In the genomic region with DNA sequence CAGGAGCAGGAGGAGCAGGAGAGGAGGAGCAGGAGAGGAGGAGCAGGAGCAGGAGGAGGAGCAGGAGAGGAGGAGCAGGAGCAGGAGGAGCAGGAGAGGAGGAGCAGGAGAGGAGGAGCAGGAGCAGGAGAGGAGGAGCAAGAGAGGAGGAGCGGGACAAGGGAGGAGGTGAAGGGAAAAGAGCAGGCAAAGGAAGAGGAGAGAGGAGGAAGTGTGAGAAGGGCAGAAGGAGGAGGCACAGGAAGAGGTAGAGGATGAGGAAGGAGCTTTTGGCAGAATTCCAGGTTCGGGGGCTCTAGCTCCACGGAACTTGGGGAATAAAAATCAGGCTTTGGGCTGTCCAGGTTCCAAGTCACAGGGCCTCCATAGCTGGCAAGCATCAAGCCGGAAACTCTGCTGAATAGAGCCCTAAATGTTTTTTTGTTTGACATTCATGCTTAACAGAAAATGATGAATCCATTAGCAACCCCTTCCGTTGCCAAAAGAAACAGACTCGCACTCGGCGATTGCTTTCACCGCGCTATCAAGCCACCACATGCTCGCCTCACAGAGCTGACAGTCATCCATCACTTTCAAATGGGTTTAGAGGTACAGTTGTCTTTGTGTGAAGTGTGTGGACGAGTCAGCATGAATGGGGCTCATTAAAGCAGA, we compare ENCODE assay signal across 8 mouse cellular contexts.
DNase-seq lines count a peak whose midpoint lies in the region; ATAC-seq and TF ChIP-seq lines count a peak whose summit lies in the region.

No protein-coding gene starts in this region.

- H3K4me2 ChIP-seq in forebrain, embryonic 13.5 days = peak overlapping the region; percentile 45
- H3K4me2 ChIP-seq in intestine, embryonic 15.5 days (replicated peaks) = peak overlapping the region; percentile 29
- peak overlapping the region; percentile 39 for H3K4me2 ChIP-seq in limb, embryonic 12.5 days

- WGBS in cerebellum, adult 2 months = 7% methylated on average over 12 of the region's 12 CpGs
- WGBS in forebrain, embryonic 13.5 days = 14% methylated on average over 12 of the region's 12 CpGs
- 17% methylated on average over 12 of the region's 12 CpGs for WGBS in intestine, embryonic 15.5 days
- WGBS in limb, embryonic 12.5 days = 16% methylated on average over 12 of the region's 12 CpGs

- H3K9ac ChIP-seq in forebrain, embryonic 13.5 days = no peak overlapping the region
- no peak overlapping the region for H3K9ac ChIP-seq in intestine, embryonic 15.5 days
- H3K9ac ChIP-seq in limb, embryonic 12.5 days (replicated peaks) = no peak overlapping the region

- no peak for TF ChIP-seq CTCF in cerebellum, adult 2 months (IDR thresholded peaks at IDR 0.05; ENCODE audit: borderline replicate concordance, insufficient read depth, low read depth, low read length)

- no peaks in the 10 kb centered on the region for H3K27me3 ChIP-seq in cerebellum, adult 2 months (ENCODE audit: control insufficient read depth, insufficient read depth, low read length)
- 0 out of 2 replicates have a peak, but pooled peaks cover 6% of the 10 kb centered on the region for H3K27me3 ChIP-seq in forebrain, embryonic 13.5 days
- H3K27me3 ChIP-seq in intestine, embryonic 15.5 days (replicated peaks) = no peaks in the 10 kb centered on the region
- peaks cover 5% of the 10 kb centered on the region for H3K27me3 ChIP-seq in limb, embryonic 12.5 days

- H3K4me1 ChIP-seq in cerebellum, adult 2 months (ENCODE audit: control insufficient read depth, insufficient read depth, low read length) = no peaks in the 10 kb centered on the region
- peaks cover 28% of the 10 kb centered on the region for H3K4me1 ChIP-seq in forebrain, embryonic 13.5 days
- no peaks in the 10 kb centered on the region for H3K4me1 ChIP-seq in intestine, embryonic 15.5 days (replicated peaks)
- peaks cover 12% of the 10 kb centered on the region; the same call in 1 of the 2 replicates for H3K4me1 ChIP-seq in limb, embryonic 12.5 days (replicated peaks)

- peak; percentile 94 for ATAC-seq in forebrain, embryonic 13.5 days
- ATAC-seq in intestine, embryonic 15.5 days = peak; percentile 84
- ATAC-seq in limb, embryonic 12.5 days (ENCODE audit: insufficient number of reproducible peaks, insufficient read depth, low FRiP score, low TSS enrichment, low read depth) = no peak
- no peak for ATAC-seq in megakaryocyte progenitor cell, adult 5-6 weeks (replicated peaks; ENCODE audit: poor library complexity)

- DNase-seq in cerebellum, adult 2 months = peak; percentile 7 to 20
- no peak for DNase-seq in cerebellum, adult 11 months
- DNase-seq in R1 (ENCODE audit: low read depth, low spot score) = peak; percentile 27
- no peak for DNase-seq in thymus, postnatal 4 days

- no peaks in the 10 kb centered on the region for H3K36me3 ChIP-seq in forebrain, embryonic 13.5 days (ENCODE audit: poor library complexity, severe bottlenecking)
- H3K36me3 ChIP-seq in intestine, embryonic 15.5 days = no peaks in the 10 kb centered on the region
- no peaks in the 10 kb centered on the region for H3K36me3 ChIP-seq in limb, embryonic 12.5 days

- no peak for TF ChIP-seq POLR2A in cerebellum, adult 2 months (IDR thresholded peaks at IDR 0.05; ENCODE audit: borderline replicate concordance, insufficient read depth, low read length)

- H3K4me3 ChIP-seq in cerebellum, adult 2 months (replicated peaks; ENCODE audit: insufficient read depth, low read depth, low read length) = no peak overlapping the region
- peak overlapping the region; percentile 6; the same call in 1 of the 2 replicates for H3K4me3 ChIP-seq in forebrain, embryonic 13.5 days
- H3K4me3 ChIP-seq in intestine, embryonic 15.5 days (replicated peaks) = no peak overlapping the region
- no peak overlapping the region for H3K4me3 ChIP-seq in limb, embryonic 12.5 days (replicated peaks)

- no peak overlapping the region for H3K27ac ChIP-seq in cerebellum, adult 2 months (ENCODE audit: insufficient read depth, low read length)
- H3K27ac ChIP-seq in forebrain, embryonic 13.5 days = peak overlapping the region; percentile 59
- H3K27ac ChIP-seq in intestine, embryonic 15.5 days = no peak overlapping the region
- H3K27ac ChIP-seq in limb, embryonic 12.5 days = no peak overlapping the region

- no peaks in the 10 kb centered on the region for H3K9me3 ChIP-seq in forebrain, embryonic 13.5 days (replicated peaks)
- no peaks in the 10 kb centered on the region for H3K9me3 ChIP-seq in intestine, embryonic 15.5 days
- H3K9me3 ChIP-seq in limb, embryonic 12.5 days = no peaks in the 10 kb centered on the region

Comparison
In these comparisons a context has a peak if more than half of its experiments do, and no peak if none do; other contexts are left out.
1. DNase-seq: peak in cerebellum, adult 2 months (2 of 2) and R1 (single experiment); none in cerebellum, adult 11 months (single experiment) and thymus, postnatal 4 days (single experiment).
2. ATAC-seq: peak in forebrain, embryonic 13.5 days (single experiment) and intestine, embryonic 15.5 days (single experiment); none in limb, embryonic 12.5 days (single experiment) and megakaryocyte progenitor cell, adult 5-6 weeks (single experiment).
3. Peak in every context shown above with its lines, with median percentiles within 50 percentile points of each other: H3K4me2 ChIP-seq.